Mouse (Mus musculus): Measurements from ENCODE around the gene Dnm1l. TPM values are rescaled to one million over a fixed set of nuclear protein-coding genes. Genes with fewer than 3 reads are reported as not detected.

The Dnm1l gene
- total RNA-seq (2012; rRNA removed) (55.8 and 59.1 TPM in 2 replicates), total RNA-seq (2014; rRNA removed) (91.7 and 101 TPM in 2 replicates), polyA plus RNA-seq (2012; ENCODE audit: insufficient read length, low read depth) (82.9 and 83.1 TPM in 2 replicates)

- peaks cover 0 to 6% of the 10 kb centered on the region in 2 experiments for H3K36me3 ChIP-seq (replicated peaks in 1 of 2; ENCODE audit: control insufficient read depth in 1 of 2, insufficient read depth in 1 of 2, low read length in 1 of 2)
- peaks cover 3% of the 10 kb centered on the region for H3K9me3 ChIP-seq (replicated peaks; ENCODE audit: low read length)
- H3K27me3 ChIP-seq (replicated peaks) = no peaks in the 10 kb centered on the region
- peak within 1 kb of the TSS; percentile 97 for H3K4me2 ChIP-seq (ENCODE audit: insufficient read depth, low read depth, poor library complexity, severe bottlenecking)
- in situ Hi-C loops (cut with MboI; ENCODE audit: low pct_ligation_motif_present, low pct_unique_long_range_greater_than_20kb, low sequenced_read_pairs) = no loop called here
- H3K9ac ChIP-seq (ENCODE audit: insufficient read depth, low read depth) = peak within 1 kb of the TSS; percentile 61
- peak; percentile 92 for DNase-seq (ENCODE audit: extremely low read depth)
- dilution Hi-C loops (cut with MboI; ENCODE audit: extremely low pct_ligation_motif_present, extremely low pct_unique_long_range_greater_than_20kb, low sequenced_read_pairs) = no loop called here
- peak within 1 kb of the TSS; percentile 80 to 98 (median 84) for H3K4me3 ChIP-seq (replicated peaks in 1 of 3; ENCODE audit: low read depth in 2 of 3, low read length in 2 of 3, poor library complexity in 1 of 3)
- H3K79me2 ChIP-seq (replicated peaks; ENCODE audit: control insufficient read depth, extremely low read depth, insufficient read depth, poor library complexity, severe bottlenecking) = peaks cover 25% of the 10 kb centered on the region
- TF ChIP-seq ZMIZ1 (IDR thresholded peaks at IDR 0.05; ENCODE audit: low read depth, low read length) = peak; percentile 90
- peak; percentile 99; the same call in 1 of the 2 replicates for TF ChIP-seq KAT2A (IDR thresholded peaks at IDR 0.05; ENCODE audit: insufficient replicate concordance, low read length)
- TF ChIP-seq BHLHE40 (IDR thresholded peaks at IDR 0.05; ENCODE audit: low read depth, low read length) = no peak
- TF ChIP-seq MEF2A (IDR thresholded peaks at IDR 0.05; ENCODE audit: borderline replicate concordance, low read depth, low read length) = no peak
- TF ChIP-seq IRF4 (IDR thresholded peaks at IDR 0.05; ENCODE audit: low read depth, low read length) = 0 out of 2 replicates have a peak, but pooled peaks have one; percentile 51
- no peak; the same call in 1 of the 2 replicates for TF ChIP-seq MAZ (IDR thresholded peaks at IDR 0.05; ENCODE audit: low read depth, low read length)
- TF ChIP-seq TBP (conservative IDR thresholded peaks at IDR 0.05; ENCODE audit: low read depth, low read length) = 0 out of 2 replicates have a peak, but pooled peaks have one; percentile 76
- no peak for TF ChIP-seq JUN (IDR thresholded peaks at IDR 0.05; ENCODE audit: insufficient read depth, low read depth, low read length)
- TF ChIP-seq MAFK (IDR thresholded peaks at IDR 0.05; ENCODE audit: insufficient replicate concordance, low read length) = no peak
- no peak for TF ChIP-seq RCOR1 (conservative IDR thresholded peaks at IDR 0.05; ENCODE audit: low read depth, low read length)
- no peak for TF ChIP-seq ZNF384 (IDR thresholded peaks at IDR 0.05; ENCODE audit: low read depth, low read length)
- peak; percentile 52 for TF ChIP-seq NRF1 (IDR thresholded peaks at IDR 0.05; ENCODE audit: low read depth, low read length)
- TF ChIP-seq CTCF (conservative IDR thresholded peaks at IDR 0.05 in 1 of 2, IDR thresholded peaks at IDR 0.05 in 1 of 2; ENCODE audit: low read depth in 2 of 2, low read length in 2 of 2) = peak in 1 of 2 experiments; percentile 43; a peak in 2 of 4 replicates
- TF ChIP-seq UBTF (IDR thresholded peaks at IDR 0.05; ENCODE audit: low read depth, low read length) = peak; percentile 99
- TF ChIP-seq TCF12 (IDR thresholded peaks at IDR 0.05; ENCODE audit: low read depth, low read length) = peak; percentile 86
- peak; percentile 98 for TF ChIP-seq POLR2A (IDR thresholded peaks at IDR 0.05; ENCODE audit: low read depth, low read length)
- no peak for TF ChIP-seq RAD21 (IDR thresholded peaks at IDR 0.05; ENCODE audit: low read depth, low read length)
- TF ChIP-seq POLR2AphosphoS2 (IDR thresholded peaks at IDR 0.05; ENCODE audit: low read depth, low read length) = peak; percentile 91
- TF ChIP-seq NELFE (IDR thresholded peaks at IDR 0.05; ENCODE audit: low read depth, low read length) = peak; percentile 92
- TF ChIP-seq MAX (IDR thresholded peaks at IDR 0.05; ENCODE audit: low read length) = no peak
- TF ChIP-seq CHD2 (IDR thresholded peaks at IDR 0.05; ENCODE audit: low read length) = no peak
- TF ChIP-seq E2F4 (IDR thresholded peaks at IDR 0.05; ENCODE audit: insufficient replicate concordance, low read depth, low read length) = no peak
- TF ChIP-seq MYC (IDR thresholded peaks at IDR 0.05; ENCODE audit: low read depth, low read length) = no peak
- peak; percentile 97 for TF ChIP-seq HCFC1 (IDR thresholded peaks at IDR 0.05; ENCODE audit: low read depth, low read length)
- no peak for TF ChIP-seq CHD1 (IDR thresholded peaks at IDR 0.05; ENCODE audit: low read depth, low read length)
- no peak for TF ChIP-seq ETS1 (conservative IDR thresholded peaks at IDR 0.05; ENCODE audit: low read depth, low read length)
- TF ChIP-seq USF2 (conservative IDR thresholded peaks at IDR 0.05; ENCODE audit: low read depth, low read length) = no peak; the same call in 1 of the 2 replicates
- TF ChIP-seq JUND (conservative IDR thresholded peaks at IDR 0.05; ENCODE audit: low read depth, low read length) = no peak
- TF ChIP-seq GABPA (IDR thresholded peaks at IDR 0.05; ENCODE audit: insufficient replicate concordance, low read depth, low read length) = peak; percentile 85; the same call in 1 of the 2 replicates
- TF ChIP-seq USF1 (IDR thresholded peaks at IDR 0.05; ENCODE audit: low read depth, low read length) = peak; percentile 21; the same call in 1 of the 2 replicates
- no peak for TF ChIP-seq ZC3H11A (IDR thresholded peaks at IDR 0.05; ENCODE audit: low read depth, low read length)
- TF ChIP-seq MXI1 (IDR thresholded peaks at IDR 0.05; ENCODE audit: low read depth, low read length) = peak; percentile 76
- TF ChIP-seq ELF1 (IDR thresholded peaks at IDR 0.05; ENCODE audit: low read depth, low read length) = peak; percentile 77
- no peak; the same call in 1 of the 2 replicates for TF ChIP-seq ZKSCAN1 (IDR thresholded peaks at IDR 0.05; ENCODE audit: borderline replicate concordance, low read depth, low read length)
- no peak for TF ChIP-seq PAX5 (IDR thresholded peaks at IDR 0.05; ENCODE audit: low read length)
- peak; percentile 45 for TF ChIP-seq SIN3A (IDR thresholded peaks at IDR 0.05; ENCODE audit: low read length)
- peak; percentile 7; the same call in 1 of the 2 replicates for TF ChIP-seq SMC3 (IDR thresholded peaks at IDR 0.05; ENCODE audit: low read depth, low read length)
- no peak for TF ChIP-seq EP300 (IDR thresholded peaks at IDR 0.05; ENCODE audit: low read length)
- H3K27ac ChIP-seq (ENCODE audit: insufficient read depth, low read depth) = peak within 1 kb of the TSS; percentile 79
- H3K4me1 ChIP-seq (ENCODE audit: control insufficient read depth in 1 of 2, insufficient read depth in 2 of 2) = peaks cover 0 to 26% of the 10 kb centered on the region in 2 experiments; a peak in 2 of 4 replicates
Measured at GRCm38 (mm10) chr16:16358481-16359100, at the start of gene Dnm1l. Dnm1l (minus strand) TSS chr16:16358959.
